Mouse (Mus musculus): ENCODE data around the gene Cnot9. TPM values are rescaled to one million over a fixed set of nuclear protein-coding genes. Genes with fewer than 3 reads are reported as not detected.
"Not testable (repeated sequence)": the region's sequence is repeated elsewhere in the genome, so short reads cannot be mapped to it uniquely, and the experiment has no call there.

Cnot9 gene
- total RNA-seq (2021): 10 to 100 TPM; 22.9 to 25.8 TPM
- long read RNA-seq, experiment 1, transcript Cnot9-201 (8 exons, 3,268 nt): major isoform, 16 of 19 reads
- long read RNA-seq, experiment 1, partial matches to known transcripts: 0 of 19 reads
- long read RNA-seq, experiment 1, other reads (novel, unspliced or antisense): 3 of 19 reads
- long read RNA-seq, experiment 2, transcript Cnot9-201 (8 exons, 3,268 nt): major isoform, 7 of 12 reads
- long read RNA-seq, experiment 2, partial matches to known transcripts: 3 of 12 reads
- long read RNA-seq, experiment 2, other reads (novel, unspliced or antisense): 2 of 12 reads

- DNase-seq (ENCODE audit: low spot score in 2 of 2): peak; percentile 100
These were observed at the start of gene Cnot9 for GRCm38 (mm10) chr1:74505721-74506464. Cnot9 (plus strand) TSS chr1:74506058.

- peak; percentile 45 to 46 for DNase-seq (ENCODE audit: low spot score in 2 of 2)
These were observed 45.6 kb upstream of the Cnot9 start for GRCm38 (mm10) chr1:74460273-74460672.

- DNase-seq (ENCODE audit: low spot score in 2 of 2): no peak
These were observed 20.1 kb upstream of the Cnot9 start for GRCm38 (mm10) chr1:74485792-74486191.

- no peak for DNase-seq (ENCODE audit: low spot score in 2 of 2)
These were observed 4.8 kb upstream of the Cnot9 start for GRCm38 (mm10) chr1:74501106-74501505.

GRCm38 (mm10) chr1:74505393-74505720 is 501 bp upstream of the Cnot9 start:
- no peak for DNase-seq (ENCODE audit: low spot score in 2 of 2)

GRCm38 (mm10) chr1:74506471-74506881 is 618 bp downstream of the Cnot9 start:
- peak in 1 of 2 experiments; percentile 50 for DNase-seq (ENCODE audit: low spot score in 2 of 2)

GRCm38 (mm10) chr1:74507780-74508179 is 1.9 kb downstream of the Cnot9 start:
- no peak for DNase-seq (ENCODE audit: low spot score in 2 of 2)

GRCm38 (mm10) chr1:74511306-74511705 is 5.4 kb downstream of the Cnot9 start:
- no peak for DNase-seq (ENCODE audit: low spot score in 2 of 2)

- DNase-seq (ENCODE audit: low spot score in 2 of 2): not testable (repeated sequence)
These were observed 7.1 kb downstream of the Cnot9 start for GRCm38 (mm10) chr1:74512999-74513398.

- DNase-seq (ENCODE audit: low spot score in 2 of 2): no peak
These were observed 14.0 kb downstream of the Cnot9 start for GRCm38 (mm10) chr1:74519875-74520274.

- no peak for DNase-seq (ENCODE audit: low spot score in 2 of 2)
These were observed 18.9 kb downstream of the Cnot9 start for GRCm38 (mm10) chr1:74524746-74525145.

GRCm38 (mm10) chr1:74528589-74528988 is 22.7 kb downstream of the Cnot9 start:
- DNase-seq (ENCODE audit: low spot score in 2 of 2): no peak

- no peak for DNase-seq (ENCODE audit: low spot score in 2 of 2)
These were observed 32.8 kb downstream of the Cnot9 start for GRCm38 (mm10) chr1:74538650-74539049.

- DNase-seq (ENCODE audit: low spot score in 2 of 2): no peak
These were observed 36.6 kb downstream of the Cnot9 start, which contains the start of gene Plcd4 for GRCm38 (mm10) chr1:74542451-74542961. Plcd4 (plus strand) TSS chr1:74542888.

- DNase-seq (ENCODE audit: low spot score in 2 of 2): no peak
These were observed 38.3 kb downstream of the Cnot9 start, which contains the start of gene Usp37 for GRCm38 (mm10) chr1:74544184-74544583. Usp37 (minus strand) TSS chr1:74544284.

- DNase-seq (ENCODE audit: low spot score in 2 of 2): no peak
These were observed 53.2 kb downstream of the Cnot9 start for GRCm38 (mm10) chr1:74559061-74559460.

GRCm38 (mm10) chr1:74565834-74566233 is 60.0 kb downstream of the Cnot9 start:
- no peak for DNase-seq (ENCODE audit: low spot score in 2 of 2)

- no peak for DNase-seq (ENCODE audit: low spot score in 2 of 2)
These were observed 64.2 kb downstream of the Cnot9 start for GRCm38 (mm10) chr1:74569739-74570719.

Data from adrenal gland, adult 18-20 months (tissue).